Mouse (Mus musculus) hindbrain, embryonic 15.5 days (tissue): ENCODE measurements around the gene Atg4d. TPM values are rescaled to one million over a fixed set of nuclear protein-coding genes. Genes with fewer than 3 reads are reported as not detected.
"Not testable (repeated sequence)": the region's sequence is repeated elsewhere in the genome, so short reads cannot be mapped to it uniquely, and the experiment has no call there.

Source experiments
- ATAC-seq: fragments of 200-750 bp; cut with Nextera tagmentation; 2 replicates; pipeline ENCODE4 v1.8.0; 2017; ENCODE audit warnings: low read depth, moderate number of reproducible peaks, moderate TSS enrichment; ENCODE audit not compliant: low FRiP score
- H3K27ac ChIP-seq: fragments of 300-500 bp; sonication (generic); replicated peaks from 2 replicates; pipeline ENCODE4 v1.5.1; 2015; ENCODE audit warnings: mild to moderate bottlenecking, inconsistent platforms
- H3K27me3 ChIP-seq: fragments of 300-500 bp; sonication (generic); 2 replicates; pipeline ENCODE4 v1.6.1; 2015; ENCODE audit warnings: control low read depth, inconsistent platforms
- H3K36me3 ChIP-seq: fragments of 300-500 bp; sonication (generic); 2 replicates; pipeline ENCODE4 v1.6.1; 2015; ENCODE audit warnings: control low read depth, inconsistent platforms
- H3K4me1 ChIP-seq: fragments of 300-500 bp; sonication (generic); replicated peaks from 2 replicates; pipeline ENCODE4 v1.6.1; 2015; ENCODE audit warnings: control low read depth, inconsistent platforms
- H3K4me2 ChIP-seq: fragments of 300-500 bp; sonication (generic); 2 replicates; pipeline ENCODE4 v1.6.1; 2015; ENCODE audit warnings: moderate library complexity, mild to moderate bottlenecking, inconsistent platforms
- H3K4me3 ChIP-seq: fragments of 300-500 bp; sonication (generic); 2 replicates; pipeline ENCODE4 v1.5.1; 2015; ENCODE audit warnings: mild to moderate bottlenecking, inconsistent platforms
- H3K9ac ChIP-seq: fragments of 300-500 bp; sonication (generic); 2 replicates; pipeline ENCODE4 v1.6.1; 2015; ENCODE audit warnings: inconsistent platforms
- H3K9me3 ChIP-seq: fragments of 300-500 bp; sonication (generic); 2 replicates; pipeline ENCODE4 v1.6.1; 2016; ENCODE audit warnings: control low read depth, inconsistent platforms
- WGBS: fragments of 180-500 bp; shearing (Covaris S2); methylation state at CpG from one replicate; pipeline ENCODE4 v1.1.7; 2015; 5-methylcytosine and 5-hydroxymethylcytosine counted together
- polyA plus RNA-seq: library from polyadenylated mRNA; unstranded; fragments of >200 nt; fragmentation: Nextera tagmentation; extraction: Ambion mirVana; gene quantifications from 2 replicates; pipeline ENCODE4 v1.2.1, GENCODE M21; 2015

Atg4d gene
- polyA plus RNA-seq, 1 experiment from 2014 or later: 47.6 TPM

DNA sequence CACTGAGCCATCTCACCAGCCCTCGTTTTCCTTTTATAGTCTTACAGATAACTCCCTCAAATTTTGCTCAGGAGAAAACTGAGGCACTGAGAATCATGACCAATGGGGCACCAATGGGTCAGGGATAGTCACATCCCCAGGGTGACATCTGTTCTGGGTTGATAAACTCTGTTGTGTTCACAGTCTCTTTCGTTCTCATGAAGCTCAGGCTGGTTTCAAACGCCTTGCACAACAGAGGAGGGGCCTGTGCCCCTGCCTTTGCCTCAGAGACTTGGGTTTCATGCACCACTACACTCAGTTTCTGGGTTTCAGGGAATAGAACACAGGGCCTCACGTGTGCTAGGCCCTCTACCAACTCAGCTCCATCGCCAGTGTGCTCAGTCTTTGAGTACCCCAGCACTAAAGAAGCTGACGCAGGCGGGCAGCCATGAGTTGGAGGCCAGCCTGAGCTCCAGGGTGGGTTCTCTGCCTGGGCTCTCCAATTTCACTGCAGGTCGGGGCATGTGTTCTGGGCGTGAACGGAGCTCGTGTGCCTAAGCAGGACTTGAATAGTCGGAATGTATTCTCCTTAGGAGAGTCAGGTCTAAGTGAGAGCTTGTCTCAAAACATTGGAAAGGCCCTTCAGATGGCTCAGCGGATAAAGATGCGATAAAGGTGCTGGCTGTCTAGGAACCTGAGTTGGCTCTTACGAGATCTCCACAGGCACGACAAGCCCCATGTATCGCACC is 657 bp upstream of the Atg4d start:
- 19% methylated on average over 17 of the region's 17 CpGs for WGBS
- peak; percentile 6; the same call in 1 of the 2 replicates for ATAC-seq
- peak overlapping the region; percentile 57 for H3K9ac ChIP-seq
- 0 out of 2 replicates have a peak, but pooled peaks cover 3% of the 10 kb centered on the region for H3K27me3 ChIP-seq
- H3K9me3 ChIP-seq: no peaks in the 10 kb centered on the region
- peak overlapping the region; percentile 85 for H3K4me2 ChIP-seq
- peak overlapping the region; percentile 76 for H3K4me3 ChIP-seq
- H3K36me3 ChIP-seq: peaks cover 21% of the 10 kb centered on the region
- peaks cover 25% of the 10 kb centered on the region for H3K4me1 ChIP-seq
- peak overlapping the region; percentile 82 for H3K27ac ChIP-seq

DNA sequence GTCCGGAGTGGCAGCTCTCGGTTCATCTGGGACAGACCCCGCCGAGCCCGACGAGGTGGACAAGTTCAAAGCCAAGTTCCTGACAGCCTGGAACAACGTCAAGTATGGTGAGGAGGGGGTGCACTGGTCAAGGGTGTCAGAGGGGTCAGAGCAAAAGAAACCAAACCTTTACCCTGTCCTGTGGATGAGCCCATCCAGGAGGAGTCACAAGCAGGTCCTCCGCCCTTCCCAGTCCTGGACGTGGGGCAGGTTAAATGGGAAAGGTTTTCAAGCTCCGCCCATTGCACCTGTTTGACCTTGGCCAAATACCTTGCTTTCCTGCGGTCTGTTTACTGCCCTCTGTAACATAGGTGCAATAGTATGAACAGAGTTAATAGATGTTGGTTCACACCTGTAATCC is 518 bp downstream of the Atg4d start:
- no peak for ATAC-seq

DNA sequence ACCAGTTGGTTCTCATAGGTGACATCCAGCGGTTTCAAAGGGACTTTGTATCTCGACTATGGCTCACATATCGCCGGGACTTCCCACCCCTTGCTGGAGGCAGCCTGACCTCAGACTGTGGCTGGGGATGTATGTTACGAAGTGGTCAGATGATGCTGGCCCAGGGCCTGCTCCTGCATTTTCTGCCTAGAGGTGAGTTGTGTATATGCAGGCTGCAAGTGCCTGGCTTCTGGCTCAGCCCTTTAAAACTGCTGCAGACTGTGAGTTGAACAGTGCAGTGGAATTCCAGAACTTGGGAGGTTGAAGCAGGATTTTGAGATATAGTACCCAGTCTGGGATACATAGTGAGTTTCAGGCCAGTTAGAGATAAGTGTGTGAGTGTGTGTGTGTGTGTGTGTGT is 1.8 kb downstream of the Atg4d start:
- WGBS: 96% methylated on average over 5 of the region's 5 CpGs
- H3K27me3 ChIP-seq: no peaks in the 10 kb centered on the region
- H3K9me3 ChIP-seq: no peaks in the 10 kb centered on the region
- peaks cover 25% of the 10 kb centered on the region for H3K4me1 ChIP-seq
- no peak overlapping the region for H3K9ac ChIP-seq
- H3K4me3 ChIP-seq: no peak overlapping the region
- no peak overlapping the region for H3K27ac ChIP-seq
- peak overlapping the region; percentile 85; the same call in 1 of the 2 replicates for H3K4me2 ChIP-seq
- no peak for ATAC-seq
- peaks cover 42% of the 10 kb centered on the region for H3K36me3 ChIP-seq

More for the DNA sequence above, 518 bp downstream of the Atg4d start:
- Histone ChIP-seq H3K4me2 (peak overlapping the region; percentile 85), H3K27ac (peak overlapping the region; percentile 72; the same call in 1 of the 2 replicates), H3K4me3 (peak overlapping the region; percentile 76), H3K36me3 (peaks cover 31% of the 10 kb centered on the region), H3K9me3 (no peaks in the 10 kb centered on the region), H3K9ac (peak overlapping the region; percentile 77), H3K4me1 (peaks cover 25% of the 10 kb centered on the region), H3K27me3 (no peaks in the 10 kb centered on the region)
- WGBS: 9% methylated on average over 11 of the region's 11 CpGs

DNA sequence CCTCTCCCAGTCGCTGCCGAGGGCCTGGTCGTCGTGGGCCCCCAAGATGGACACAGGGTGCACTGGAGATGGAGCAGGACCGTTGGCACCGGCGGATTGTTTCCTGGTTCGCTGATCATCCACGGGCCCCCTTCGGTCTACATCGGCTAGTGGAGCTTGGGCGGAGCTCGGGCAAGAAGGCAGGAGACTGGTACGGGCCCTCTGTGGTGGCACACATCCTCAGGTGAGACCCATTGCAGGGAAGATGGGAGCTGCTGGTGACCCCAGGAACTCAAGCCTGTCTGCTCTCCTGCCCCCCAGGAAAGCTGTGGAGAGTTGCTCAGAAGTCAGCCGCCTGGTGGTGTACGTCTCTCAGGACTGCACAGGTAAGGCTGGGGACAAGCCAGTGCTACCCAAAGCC is 3.2 kb downstream of the Atg4d start:
- H3K36me3 ChIP-seq: peaks cover 56% of the 10 kb centered on the region
- peaks cover 25% of the 10 kb centered on the region for H3K4me1 ChIP-seq
- H3K9me3 ChIP-seq: no peaks in the 10 kb centered on the region
- H3K4me2 ChIP-seq: no peak overlapping the region
- H3K9ac ChIP-seq: no peak overlapping the region
- 93% methylated on average over 16 of the region's 16 CpGs for WGBS
- ATAC-seq: no peak
- H3K27me3 ChIP-seq: no peaks in the 10 kb centered on the region
- no peak overlapping the region for H3K27ac ChIP-seq
- H3K4me3 ChIP-seq: no peak overlapping the region

DNA sequence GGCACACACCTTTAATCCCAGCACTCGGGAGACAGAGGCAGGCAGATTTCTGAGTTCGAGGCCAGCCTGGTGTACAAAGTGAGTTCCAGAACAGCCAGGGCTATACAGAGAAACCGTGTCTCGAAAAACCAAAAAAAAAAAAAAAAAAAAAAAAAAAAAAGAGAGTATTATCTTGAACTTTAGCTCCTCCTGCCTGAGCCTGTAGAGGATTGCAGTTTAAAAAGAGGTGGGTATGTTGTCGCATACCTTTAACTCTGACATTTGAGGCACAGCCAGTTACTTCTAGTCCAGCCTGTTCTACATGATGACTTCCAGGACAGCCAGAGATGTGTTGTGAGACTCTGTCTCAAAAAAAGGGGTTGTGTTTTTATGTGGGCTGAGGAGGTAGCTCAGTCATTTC is 4.5 kb downstream of the Atg4d start:
- not testable (repeated sequence) for H3K27me3 ChIP-seq, H3K27ac ChIP-seq, H3K4me3 ChIP-seq, H3K9ac ChIP-seq, ATAC-seq, H3K4me2 ChIP-seq, H3K9me3 ChIP-seq
- Histone ChIP-seq H3K36me3 (peaks cover 69% of the 10 kb centered on the region), H3K4me1 (peaks cover 22% of the 10 kb centered on the region)
- WGBS: 88% methylated on average over 5 of the region's 5 CpGs

DNA sequence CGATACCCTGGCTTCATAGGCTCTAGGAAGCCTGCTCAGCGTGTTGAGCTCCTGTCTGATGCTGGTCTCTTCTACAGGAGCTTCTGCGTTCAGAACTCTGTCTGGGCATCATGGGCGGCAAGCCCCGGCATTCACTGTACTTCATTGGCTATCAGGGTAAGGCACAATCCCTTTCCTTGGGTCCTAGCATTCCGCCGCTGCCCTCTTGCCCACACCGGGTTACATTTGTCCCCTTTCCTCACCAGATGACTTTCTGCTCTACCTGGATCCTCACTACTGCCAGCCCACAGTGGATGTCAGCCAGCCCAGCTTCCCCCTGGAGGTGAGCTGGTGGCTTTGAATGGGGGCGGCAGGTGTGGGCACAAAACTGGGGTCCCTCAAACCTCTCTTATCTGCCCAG is 7.3 kb downstream of the Atg4d start:
- no peak overlapping the region for H3K27ac ChIP-seq
- no peaks in the 10 kb centered on the region for H3K9me3 ChIP-seq
- H3K4me1 ChIP-seq: peaks cover under 1% of the 10 kb centered on the region; the same call in 1 of the 2 replicates
- 93% methylated on average over 9 of the region's 9 CpGs for WGBS
- H3K27me3 ChIP-seq: no peaks in the 10 kb centered on the region
- H3K4me2 ChIP-seq: no peak overlapping the region
- H3K36me3 ChIP-seq: peaks cover 90% of the 10 kb centered on the region
- H3K4me3 ChIP-seq: no peak overlapping the region
- no peak for ATAC-seq
- H3K9ac ChIP-seq: no peak overlapping the region

DNA sequence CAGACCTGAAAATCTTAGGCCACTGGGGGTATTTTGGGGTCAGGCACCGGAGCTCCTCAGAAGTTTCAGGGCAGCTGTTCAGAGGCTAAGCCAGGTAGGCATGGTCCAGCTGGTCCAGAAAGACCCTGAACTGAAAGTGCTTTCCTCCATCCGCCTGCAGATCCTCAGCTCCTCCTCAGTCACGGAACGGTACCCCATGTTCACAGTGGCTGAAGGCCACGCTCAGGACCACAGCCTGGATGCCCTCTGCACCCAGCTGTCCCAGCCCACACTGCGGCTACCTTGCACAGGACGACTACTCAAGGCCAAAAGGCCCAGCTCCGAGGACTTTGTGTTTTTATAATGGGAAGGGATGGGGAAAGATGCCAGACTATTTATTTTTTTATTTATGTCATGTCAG is 8.0 kb downstream of the Atg4d start:
- no peaks in the 10 kb centered on the region for H3K27me3 ChIP-seq
- H3K9ac ChIP-seq: no peak overlapping the region
- no peak overlapping the region for H3K4me2 ChIP-seq
- no peaks in the 10 kb centered on the region for H3K4me1 ChIP-seq
- WGBS: 88% methylated on average over 8 of the region's 8 CpGs
- H3K36me3 ChIP-seq: peaks cover 91% of the 10 kb centered on the region
- H3K9me3 ChIP-seq: no peaks in the 10 kb centered on the region
- H3K4me3 ChIP-seq: no peak overlapping the region
- H3K27ac ChIP-seq: no peak overlapping the region
- no peak for ATAC-seq

DNA sequence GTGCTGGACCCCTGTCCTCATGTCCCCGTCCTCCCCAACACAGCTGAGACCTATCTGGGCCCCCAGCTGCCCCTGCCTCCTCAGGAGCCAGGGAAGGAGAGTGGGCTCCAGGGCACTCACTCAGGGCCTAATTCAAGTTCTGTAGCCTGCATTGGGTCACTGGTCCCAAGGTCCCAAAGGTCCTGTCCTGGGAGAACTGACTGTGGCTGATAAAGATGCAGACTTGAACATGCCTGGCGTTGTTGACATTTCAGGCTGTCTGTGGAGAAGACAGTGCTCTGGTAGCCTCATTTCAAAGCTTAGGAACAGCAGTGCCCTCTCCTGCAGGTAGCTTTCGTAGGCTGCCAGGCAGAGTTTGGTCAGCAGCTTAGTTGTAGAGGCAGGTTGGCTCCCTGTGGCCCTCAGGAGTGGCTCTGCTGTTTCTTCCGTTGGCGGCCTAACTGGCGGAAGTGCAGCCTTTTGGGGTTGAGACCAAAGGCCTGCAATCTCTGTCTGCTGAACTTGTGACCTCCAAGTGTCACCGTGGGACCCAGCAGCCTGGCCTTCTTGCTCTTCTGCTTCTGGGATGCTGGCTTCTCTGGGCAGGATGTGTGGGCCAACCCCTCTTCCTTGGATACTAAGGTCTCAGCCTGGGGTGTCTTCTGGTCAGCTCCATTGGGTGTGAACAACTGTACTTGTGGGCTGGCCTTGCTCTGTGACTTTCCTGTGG is 8.6 kb downstream of the Atg4d start:
- no peaks in the 10 kb centered on the region for H3K27me3 ChIP-seq
- no peaks in the 10 kb centered on the region for H3K4me1 ChIP-seq
- no peak for ATAC-seq
- no peaks in the 10 kb centered on the region for H3K9me3 ChIP-seq
- 83% methylated on average over 7 of the region's 7 CpGs for WGBS
- H3K9ac ChIP-seq: no peak overlapping the region
- H3K27ac ChIP-seq: no peak overlapping the region
- H3K4me3 ChIP-seq: no peak overlapping the region
- peaks cover 88% of the 10 kb centered on the region for H3K36me3 ChIP-seq
- H3K4me2 ChIP-seq: no peak overlapping the region

DNA sequence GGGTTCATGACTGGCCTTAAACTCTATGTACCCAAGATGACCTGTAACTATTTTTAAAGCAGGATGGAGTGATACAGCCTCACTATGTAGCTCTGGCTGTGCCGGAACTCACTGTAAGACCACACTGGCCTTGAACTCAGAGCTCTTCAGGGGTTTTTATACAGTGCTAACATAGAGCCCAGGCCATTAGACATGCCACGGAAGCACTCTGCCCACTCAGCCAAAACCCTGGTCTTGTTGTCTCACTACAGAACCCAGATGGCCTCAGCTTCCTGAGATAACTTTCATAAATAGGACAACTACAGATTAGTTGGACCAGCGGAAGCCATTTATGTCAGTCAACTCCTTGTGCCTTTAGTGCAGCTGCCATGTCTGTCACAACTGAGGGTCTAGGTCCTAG is 9.2 kb downstream of the Atg4d start:
- Histone ChIP-seq H3K36me3 (peaks cover 84% of the 10 kb centered on the region), H3K27ac (no peak overlapping the region), H3K4me3 (no peak overlapping the region), H3K9ac (no peak overlapping the region), H3K4me2 (no peak overlapping the region), H3K9me3 (no peaks in the 10 kb centered on the region), H3K27me3 (no peaks in the 10 kb centered on the region), H3K4me1 (no peaks in the 10 kb centered on the region)
- 95% methylated on average over 3 of the region's 3 CpGs for WGBS
- no peak for ATAC-seq

DNA sequence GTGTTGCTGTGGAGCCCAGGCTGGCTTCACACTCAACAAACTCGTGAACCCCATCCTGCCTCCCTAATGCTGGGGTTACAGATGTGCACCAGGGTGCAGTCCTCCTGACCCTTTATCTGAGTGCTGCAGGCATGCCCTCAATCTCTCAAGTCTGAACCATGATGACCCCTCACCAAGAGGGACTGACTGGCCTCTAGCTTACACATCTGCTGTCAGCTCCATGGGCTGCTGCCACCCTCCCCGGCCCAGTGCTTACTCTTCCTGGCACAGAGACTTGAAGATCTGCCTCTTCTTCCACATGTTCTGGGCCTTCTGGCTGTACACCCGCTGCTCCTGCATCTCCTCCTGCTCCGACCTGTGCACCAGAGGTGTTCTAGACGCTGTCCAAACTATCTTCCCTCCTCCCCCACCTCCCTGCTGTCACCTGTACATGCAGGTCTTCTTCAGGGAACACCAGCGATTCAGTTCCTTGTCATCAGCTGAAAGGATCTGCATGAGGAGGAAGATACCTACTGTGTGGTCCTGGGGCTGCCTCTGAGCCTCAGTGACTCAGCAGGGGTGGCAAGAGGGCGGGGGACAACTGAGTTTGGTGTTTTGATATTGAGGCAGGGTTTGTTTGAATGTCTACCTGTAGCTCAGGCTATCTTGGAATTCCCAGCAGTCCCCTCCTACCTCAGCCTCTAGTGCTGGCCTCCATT is 10.1 kb downstream of the Atg4d start:
- no peak overlapping the region for H3K4me2 ChIP-seq
- no peaks in the 10 kb centered on the region for H3K27me3 ChIP-seq
- H3K9me3 ChIP-seq: no peaks in the 10 kb centered on the region
- peaks cover 85% of the 10 kb centered on the region for H3K36me3 ChIP-seq
- H3K4me3 ChIP-seq: no peak overlapping the region
- 92% methylated on average over 7 of the region's 7 CpGs for WGBS
- H3K27ac ChIP-seq: no peak overlapping the region
- no peaks in the 10 kb centered on the region for H3K4me1 ChIP-seq
- ATAC-seq: no peak
- no peak overlapping the region for H3K9ac ChIP-seq

DNA sequence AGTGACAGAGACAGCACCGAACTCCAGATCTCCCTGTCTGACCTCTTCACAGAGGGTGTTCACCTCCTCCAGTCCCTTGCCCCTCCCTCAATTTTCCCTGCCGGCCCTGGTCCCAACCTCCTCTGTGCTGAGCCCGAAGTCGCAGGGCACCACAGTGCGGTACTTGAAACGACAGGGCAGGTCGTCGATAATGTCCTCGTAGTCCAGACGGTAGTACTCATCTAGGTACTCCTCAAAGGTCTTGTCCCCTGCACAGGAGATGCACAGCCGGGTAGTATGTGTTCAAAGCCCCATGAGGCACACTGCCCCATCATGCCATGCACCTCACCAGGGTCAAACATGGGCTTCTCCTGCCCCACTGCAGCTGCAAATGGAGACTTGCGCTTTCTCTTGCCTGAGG is 10.6 kb downstream of the Atg4d start:
- Histone ChIP-seq H3K27ac (no peak overlapping the region), H3K27me3 (no peaks in the 10 kb centered on the region), H3K4me2 (no peak overlapping the region), H3K9ac (no peak overlapping the region), H3K9me3 (no peaks in the 10 kb centered on the region), H3K4me1 (no peaks in the 10 kb centered on the region), H3K4me3 (no peak overlapping the region), H3K36me3 (peaks cover 82% of the 10 kb centered on the region)
- no peak for ATAC-seq
- 88% methylated on average over 12 of the region's 12 CpGs for WGBS

DNA sequence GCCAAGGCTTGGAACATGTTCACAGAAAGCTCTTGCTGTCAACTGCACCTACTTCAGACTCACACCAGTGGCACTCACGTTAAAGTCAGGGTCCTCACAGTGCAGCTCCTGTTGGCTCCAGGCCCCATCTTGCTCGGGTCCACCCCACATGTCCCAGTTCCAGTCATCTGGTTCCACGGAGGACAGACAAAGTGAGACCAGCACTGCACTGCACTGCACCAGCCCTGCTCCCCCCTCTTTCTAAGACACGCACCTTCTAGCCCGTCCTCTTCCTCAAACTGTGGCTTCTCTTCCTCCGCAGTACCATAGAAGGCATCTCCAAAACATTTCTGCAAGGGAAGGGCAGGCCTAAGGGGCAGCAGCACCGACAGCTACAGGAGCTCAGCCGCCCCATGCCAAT is 11.2 kb downstream of the Atg4d start:
- 95% methylated on average over 8 of the region's 8 CpGs for WGBS
- Histone ChIP-seq H3K9ac (no peak overlapping the region), H3K36me3 (peaks cover 82% of the 10 kb centered on the region), H3K4me3 (no peak overlapping the region), H3K27ac (no peak overlapping the region), H3K4me2 (no peak overlapping the region), H3K4me1 (no peaks in the 10 kb centered on the region), H3K27me3 (no peaks in the 10 kb centered on the region), H3K9me3 (no peaks in the 10 kb centered on the region)
- no peak for ATAC-seq
